Mouse (Mus musculus): Measurements from ENCODE around the gene Isg20l2. TPM values are rescaled to one million over a fixed set of nuclear protein-coding genes. Genes with fewer than 3 reads are reported as not detected.
A peak's percentile ranks its signal among the peaks of the same experiment; 100 is the strongest.
"Not testable (repeated sequence)": the region's sequence is repeated elsewhere in the genome, so short reads cannot be mapped to it uniquely, and the experiment has no call there.

Gene Isg20l2
- polyA plus RNA-seq, 1 experiment from 2014 or later, result 38.5 TPM

- no peaks in the 10 kb centered on the region for H3K27me3 ChIP-seq
- TF ChIP-seq CTCF (IDR thresholded peaks at IDR 0.05), result no peak
- in situ Hi-C loops (cut with MboI; ENCODE audit: low pct_unique_long_range_greater_than_20kb), result no loop called here
- ATAC-seq (no peak), DNase-seq (ENCODE audit: low read depth, low spot score) (no peak)
- ChIA-PET POLR2A (no interaction called here), CTCF (no interaction called here)
These were observed 30.8 kb upstream of the Isg20l2 start for GRCm38 (mm10) chr3:87899266-87899665.

- ChIA-PET POLR2A (no interaction called here), CTCF (no interaction called here)
- DNase-seq (ENCODE audit: low read depth, low spot score) (no peak), ATAC-seq (no peak)
- no peaks in the 10 kb centered on the region for H3K27me3 ChIP-seq
- no peak for TF ChIP-seq CTCF (IDR thresholded peaks at IDR 0.05)
- in situ Hi-C loops (cut with MboI; ENCODE audit: low pct_unique_long_range_greater_than_20kb), result no loop called here
These were observed 30.3 kb upstream of the Isg20l2 start for GRCm38 (mm10) chr3:87899776-87900175.

- no peaks in the 10 kb centered on the region for H3K27me3 ChIP-seq
- TF ChIP-seq CTCF (IDR thresholded peaks at IDR 0.05), result no peak
- ChIA-PET CTCF (no interaction called here), POLR2A (no interaction called here)
- in situ Hi-C loops (cut with MboI; ENCODE audit: low pct_unique_long_range_greater_than_20kb), result no loop called here
- DNase-seq (ENCODE audit: low read depth, low spot score) (no peak), ATAC-seq (no peak)
These were observed 29.0 kb upstream of the Isg20l2 start for GRCm38 (mm10) chr3:87901036-87901624.

GRCm38 (mm10) chr3:87901959-87902358 is 28.2 kb upstream of the Isg20l2 start:
- H3K27me3 ChIP-seq; ATAC-seq; POLR2A ChIA-PET; in situ Hi-C loops (cut with MboI; ENCODE audit: low pct_unique_long_range_greater_than_20kb); DNase-seq (ENCODE audit: low read depth, low spot score); CTCF ChIA-PET: not testable (repeated sequence)

- DNase-seq (ENCODE audit: low read depth, low spot score) (no peak), ATAC-seq (no peak)
- no peaks in the 10 kb centered on the region for H3K27me3 ChIP-seq
- in situ Hi-C loops (cut with MboI; ENCODE audit: low pct_unique_long_range_greater_than_20kb), result no loop called here
- ChIA-PET CTCF (no interaction called here), POLR2A (no interaction called here)
- TF ChIP-seq CTCF (IDR thresholded peaks at IDR 0.05), result no peak
These were observed 26.3 kb upstream of the Isg20l2 start for GRCm38 (mm10) chr3:87903821-87904220.

GRCm38 (mm10) chr3:87905880-87906485 is 24.1 kb upstream of the Isg20l2 start, which contains the start of gene Hdgf:
Gene Hdgf, plus strand, starts transcription at chr3:87906321.
- peak; percentile 65 for ATAC-seq
- peak; percentile 88 for DNase-seq (ENCODE audit: low read depth, low spot score)
- ChIA-PET POLR2A (interaction anchor here (0.8 to 2.1 kb wide), 7 partner anchors 8 to 24 kb away, joined by 3 to 6 read pairs (median 5); partner anchors contain the start of genes Isg20l2 and Prcc), CTCF (interaction anchor here (0.6 to 1.4 kb wide), 3 partner anchors 11 to 65 kb away, joined by 3 to 5 read pairs (median 3); partner anchors contain the start of gene Nes)
- H3K27me3 ChIP-seq, result no peaks in the 10 kb centered on the region
- in situ Hi-C loops (cut with MboI; ENCODE audit: low pct_unique_long_range_greater_than_20kb), result no loop called here
- no peak for TF ChIP-seq CTCF (IDR thresholded peaks at IDR 0.05)

- ChIA-PET POLR2A (interaction anchor here (1.0 to 4.1 kb wide), 5 partner anchors 13 to 23 kb away, joined by 4 to 18 read pairs (median 5); partner anchors contain the start of genes Isg20l2, Mrpl24 and Prcc), CTCF (interaction anchor here (0.7 to 1.3 kb wide), 2 partner anchors 11 to 80 kb away, joined by 3 read pairs; no protein-coding TSS in a partner anchor)
- ATAC-seq (peak; percentile 4), DNase-seq (ENCODE audit: low read depth, low spot score) (no peak)
- in situ Hi-C loops (cut with MboI; ENCODE audit: low pct_unique_long_range_greater_than_20kb), result no loop called here
- no peaks in the 10 kb centered on the region for H3K27me3 ChIP-seq
- no peak for TF ChIP-seq CTCF (IDR thresholded peaks at IDR 0.05)
These were observed 23.5 kb upstream of the Isg20l2 start for GRCm38 (mm10) chr3:87906601-87906980.

- ATAC-seq, result no peak
- in situ Hi-C loops (cut with MboI; ENCODE audit: low pct_unique_long_range_greater_than_20kb), result no loop called here
- DNase-seq (ENCODE audit: low read depth, low spot score), result no peak
- H3K27me3 ChIP-seq, result no peaks in the 10 kb centered on the region
- ChIA-PET POLR2A (interaction anchor here (1.0 to 4.1 kb wide), 5 partner anchors 9 to 22 kb away, joined by 3 to 18 read pairs (median 5); partner anchors contain the start of genes Isg20l2, Mrpl24 and Prcc), CTCF (interaction anchor here (0.7 to 2.8 kb wide), 7 partner anchors 10 to 80 kb away, joined by 3 to 14 read pairs (median 3); partner anchors contain the start of genes Mrpl24, Nes and Prcc)
- no peak for TF ChIP-seq CTCF (IDR thresholded peaks at IDR 0.05)
These were observed 22.9 kb upstream of the Isg20l2 start for GRCm38 (mm10) chr3:87906981-87907857.

- ATAC-seq, result no peak
- POLR2A ChIA-PET, result interaction anchor here (1.2 to 4.1 kb wide), 3 partner anchors 8 to 23 kb away, joined by 3 to 18 read pairs (median 3); partner anchors contain the start of gene Prcc
- DNase-seq (ENCODE audit: low read depth, low spot score), result no peak
- in situ Hi-C loops (cut with MboI; ENCODE audit: low pct_unique_long_range_greater_than_20kb), result no loop called here
- CTCF ChIA-PET, result interaction anchor here (0.7 to 2.8 kb wide), 5 partner anchors 12 to 79 kb away, joined by 3 to 14 read pairs (median 3); partner anchors contain the start of genes Mrpl24, Nes and Prcc
- no peak for TF ChIP-seq CTCF (IDR thresholded peaks at IDR 0.05)
- H3K27me3 ChIP-seq, result no peaks in the 10 kb centered on the region
These were observed 22.2 kb upstream of the Isg20l2 start for GRCm38 (mm10) chr3:87907906-87908305.

- no peak for ATAC-seq
- H3K27me3 ChIP-seq, result no peaks in the 10 kb centered on the region
- in situ Hi-C loops (cut with MboI; ENCODE audit: low pct_unique_long_range_greater_than_20kb), result no loop called here
- ChIA-PET CTCF (interaction anchor here (0.8 to 2.8 kb wide), 7 partner anchors 11 to 139 kb away, joined by 3 to 14 read pairs (median 5); partner anchors contain the start of genes Mrpl24 and Prcc), POLR2A (interaction anchor here (1.0 to 4.1 kb wide), 4 partner anchors 10 to 24 kb away, joined by 3 to 18 read pairs (median 5); partner anchors contain the start of genes Mrpl24 and Prcc)
- no peak for DNase-seq (ENCODE audit: low read depth, low spot score)
- TF ChIP-seq CTCF (IDR thresholded peaks at IDR 0.05), result no peak
These were observed 20.7 kb upstream of the Isg20l2 start for GRCm38 (mm10) chr3:87909381-87909780.
